Mouse (Mus musculus) small intestine, adult 10 weeks (tissue): ENCODE measurements around the gene Sulf2. TPM values are rescaled to one million over a fixed set of nuclear protein-coding genes. Genes with fewer than 3 reads are reported as not detected.

Experiments
- polyA plus RNA-seq: library from polyadenylated mRNA; stranded (reverse); fragments of 350-450 nt; fragmentation: Illumina TruSeq; extraction: RNeasy Lipid Tissue Mini Kit (QIAGEN cat#74804); gene quantifications from one replicate; pipeline ENCODE4 v1.2.3, GENCODE M21; 2014; ENCODE audit warnings: low replicate concordance

Gene Sulf2
- polyA plus RNA-seq, result 13.5 TPM

GRCm38 (mm10) chr2:166155454-166155815, at the start of gene Sulf2:
Sulf2 (minus strand) TSS chr2:166155663.

Other genes starting within 250 kb of the Sulf2 start
- 15.7 TPM for gene Ncoa3, start 163.0 kb downstream of the Sulf2 start, polyA plus RNA-seq